Mouse (Mus musculus) large intestine, adult 2 months (tissue): ENCODE results near the gene Vps29. TPM values are rescaled to one million over a fixed set of nuclear protein-coding genes. Genes with fewer than 3 reads are reported as not detected.
A peak's percentile ranks its signal among the peaks of the same experiment; 100 is the strongest.

Experiments used
- DNase-seq: peaks from one replicate; pipeline ENCODE4 v3.0.0-alpha.2; 2012; ENCODE audit warnings: low read depth, low spot score
- WGBS: fragments of 180-500 bp; shearing (Covaris S2); methylation state at CpG from one replicate; pipeline ENCODE4 v1.1.7; 2018; 5-methylcytosine and 5-hydroxymethylcytosine counted together
- polyA plus RNA-seq: library from polyadenylated mRNA; depleted of rRNA; stranded (reverse); fragments of >200 nt; gene quantifications from 2 replicates; pipeline ENCODE4 v1.2.3, GENCODE M21; 2012; rRNA removed

Gene Vps29
- polyA plus RNA-seq, 1 experiment: 79.4 TPM

DNA sequence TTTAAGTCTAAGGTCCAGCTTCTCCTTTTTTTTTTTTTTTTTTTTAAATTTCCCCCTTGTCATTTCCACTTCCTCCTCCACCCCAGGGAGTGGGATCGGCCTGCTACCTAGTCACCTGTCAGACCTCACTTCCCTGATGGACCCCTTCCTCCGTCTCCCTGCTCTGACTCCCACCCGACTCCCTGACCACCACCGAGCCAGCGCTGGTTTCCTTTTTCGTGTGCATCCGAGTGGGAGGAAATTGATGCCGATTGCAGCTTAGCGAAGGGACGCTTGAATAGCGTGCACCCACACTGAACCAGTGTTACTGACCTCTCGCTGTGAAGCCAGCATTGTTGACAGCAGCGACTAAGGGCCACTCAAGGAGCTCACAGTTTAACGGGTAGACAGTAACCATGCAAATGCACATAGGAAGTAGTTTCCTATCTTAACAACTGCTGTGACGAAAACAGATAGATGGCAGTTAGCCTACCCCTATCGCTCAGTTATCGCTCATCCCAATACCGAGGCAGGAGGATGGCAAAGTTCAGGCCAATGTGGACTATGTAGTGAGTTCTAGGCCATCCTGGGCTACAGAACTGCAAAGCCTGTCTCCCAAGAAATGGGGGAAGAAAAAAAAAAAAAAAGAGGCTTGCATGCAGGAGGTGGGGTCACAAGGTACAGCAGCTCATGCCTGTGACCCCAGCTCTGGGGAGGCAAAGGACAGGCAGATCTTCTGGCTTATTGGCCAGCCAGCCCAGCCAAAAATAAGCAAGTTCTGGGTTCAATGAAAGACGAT lies 38.2 kb downstream of the Vps29 start:
- DNase-seq: no peak
- WGBS: 5% methylated on average over 19 of the region's 19 CpGs

- DNase-seq: peak; percentile 44
- 50% methylated on average over 2 of the region's 2 CpGs for WGBS
Observed at GRCm38 (mm10) chr5:122393887-122394286, 39.7 kb downstream of the Vps29 start.

DNA sequence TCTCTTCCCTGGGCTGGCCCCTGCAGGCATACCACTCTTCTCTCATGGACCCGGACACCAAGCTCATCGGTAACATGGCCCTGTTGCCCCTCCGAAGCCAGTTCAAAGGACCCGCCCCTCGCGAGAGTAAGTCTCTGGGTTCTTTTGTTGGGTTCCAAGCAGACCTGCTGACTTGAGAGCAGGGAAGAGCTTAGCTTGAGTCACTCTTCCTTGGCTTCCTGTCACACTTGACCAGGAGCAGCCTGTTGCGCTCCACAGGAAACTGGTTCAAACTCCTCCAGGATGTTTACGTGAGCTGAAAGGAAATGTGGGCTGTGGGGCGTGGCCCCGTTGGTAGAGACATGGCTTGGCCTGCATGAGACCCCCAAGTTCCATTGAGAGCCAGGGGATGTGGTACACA lies 42.6 kb downstream of the Vps29 start:
- DNase-seq: no peak
- WGBS: 68% methylated on average over 10 of the region's 10 CpGs

DNA sequence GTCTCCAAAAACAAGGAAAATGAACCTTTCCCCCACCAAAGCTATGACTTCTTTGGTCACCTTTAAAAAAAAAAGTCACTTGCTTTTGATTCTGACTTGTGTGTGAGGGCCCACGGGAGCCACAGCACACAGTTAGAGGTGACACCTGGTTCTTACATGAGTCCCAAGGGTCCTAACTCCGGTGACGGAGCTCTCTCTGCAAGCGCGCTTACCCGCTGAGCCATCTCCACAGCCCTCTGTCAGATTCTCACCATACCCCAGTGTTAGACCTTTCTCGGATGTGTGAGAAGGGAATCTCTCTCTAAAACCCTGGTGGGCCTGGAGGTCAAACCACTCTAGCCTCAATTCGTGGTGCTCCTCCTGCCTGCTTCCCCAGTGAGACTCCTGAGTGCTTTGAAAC lies 43.3 kb downstream of the Vps29 start:
- DNase-seq: no peak
- 88% methylated on average over 8 of the region's 8 CpGs for WGBS

DNA sequence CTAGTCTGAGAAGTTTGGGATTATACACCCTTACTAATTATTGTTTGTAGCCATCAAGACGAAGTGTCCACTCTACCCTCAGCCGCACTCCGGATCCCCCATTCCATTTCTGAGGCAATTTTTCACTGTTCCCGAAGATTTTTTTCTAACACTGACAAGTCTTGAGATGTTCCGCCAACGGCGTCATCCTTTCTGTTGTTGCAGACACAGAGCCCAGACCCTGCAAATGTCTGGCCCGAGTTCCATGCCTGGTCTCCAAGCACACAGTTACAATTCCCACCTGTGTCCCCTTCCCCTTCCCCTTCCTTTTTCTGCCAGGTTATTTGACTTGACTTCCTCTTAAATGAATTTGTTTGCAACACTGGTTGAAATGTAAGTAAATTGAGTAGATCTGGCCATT lies 45.7 kb downstream of the Vps29 start:
- DNase-seq: no peak
- WGBS: 84% methylated on average over 8 of the region's 8 CpGs

- DNase-seq: no peak
- WGBS: 60% methylated on average over 18 of the region's 18 CpGs
Observed at GRCm38 (mm10) chr5:122400628-122401302, 46.6 kb downstream of the Vps29 start.

DNA sequence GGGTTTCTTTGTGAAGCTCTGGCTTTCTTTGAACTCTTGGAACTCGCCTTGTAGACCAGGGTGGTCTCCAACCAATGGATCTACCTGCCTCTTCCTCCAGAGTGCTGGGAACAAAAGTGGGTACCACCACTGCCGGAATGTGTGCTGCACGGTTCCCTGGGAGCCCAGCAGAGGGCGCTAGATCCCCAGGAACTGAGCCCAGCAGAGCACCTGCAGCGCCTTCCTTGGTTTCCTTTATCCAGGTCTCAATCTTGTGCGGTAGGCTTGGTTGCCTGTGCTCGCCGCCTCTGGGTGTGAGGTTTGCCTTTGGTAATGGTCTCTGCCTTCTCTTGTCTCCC lies 47.1 kb downstream of the Vps29 start:
- no peak for DNase-seq
- WGBS: 21% methylated on average over 8 of the region's 8 CpGs

- no peak for DNase-seq
- 79% methylated on average over 13 of the region's 13 CpGs for WGBS
Observed at GRCm38 (mm10) chr5:122402160-122402559, 48.0 kb downstream of the Vps29 start.

GRCm38 (mm10) chr5:122402772-122403171 lies 48.6 kb downstream of the Vps29 start:
- WGBS: 81% methylated on average over 5 of the region's 5 CpGs
- no peak for DNase-seq

- 92% methylated on average over 12 of the region's 12 CpGs for WGBS
- no peak for DNase-seq
Observed at GRCm38 (mm10) chr5:122403362-122403761, 49.2 kb downstream of the Vps29 start.

GRCm38 (mm10) chr5:122405537-122405936 lies 51.4 kb downstream of the Vps29 start:
- no peak for DNase-seq
- WGBS: 94% methylated on average over 10 of the region's 10 CpGs

- WGBS: 89% methylated on average over 19 of the region's 19 CpGs
- DNase-seq: no peak
Observed at GRCm38 (mm10) chr5:122409692-122410645, 55.8 kb downstream of the Vps29 start.

GRCm38 (mm10) chr5:122411892-122412291 lies 57.7 kb downstream of the Vps29 start:
- WGBS: 74% methylated on average over 5 of the region's 5 CpGs
- no peak for DNase-seq

- DNase-seq: no peak
- WGBS: 39% methylated on average over 6 of the region's 6 CpGs
Observed at GRCm38 (mm10) chr5:122412826-122413225, 58.7 kb downstream of the Vps29 start.

GRCm38 (mm10) chr5:122414351-122414750 lies 60.2 kb downstream of the Vps29 start:
- DNase-seq: no peak
- 89% methylated on average over 5 of the region's 5 CpGs for WGBS

Other genes with a start within 250 kb of the Vps29 start
- not detected in 2 replicates for gene Ccdc63, start 213.5 kb upstream of the Vps29 start, polyA plus RNA-seq
- 90.7 and 102 TPM in 2 replicates for gene Ppp1cc, start 196.1 kb upstream of the Vps29 start, polyA plus RNA-seq
- 21.2 and 24.1 TPM in 2 replicates for gene Hvcn1, start 147.6 kb upstream of the Vps29 start, polyA plus RNA-seq
- gene Tctn1, start 89.9 kb upstream of the Vps29 start, polyA plus RNA-seq: 7.6 and 9.5 TPM in 2 replicates
- gene Pptc7, start 70.0 kb upstream of the Vps29 start, polyA plus RNA-seq: 21.8 and 31.7 TPM in 2 replicates
- 0.95 and 1.7 TPM in 2 replicates for gene Rad9b, start 136 bp upstream of the Vps29 start, polyA plus RNA-seq
- 17.8 and 28.1 TPM in 2 replicates for gene Gpn3, start 17.5 kb downstream of the Vps29 start, polyA plus RNA-seq
- 5.7 and 6.5 TPM in 2 replicates for gene Fam216a, start 18.0 kb downstream of the Vps29 start, polyA plus RNA-seq
- gene Arpc3, start 37.5 kb downstream of the Vps29 start, polyA plus RNA-seq: 289 and 295 TPM in 2 replicates
- 20.6 and 21.6 TPM in 2 replicates for gene Anapc7, start 67.3 kb downstream of the Vps29 start, polyA plus RNA-seq
- 78.0 and 98.8 TPM in 2 replicates for gene Atp2a2, start 147.9 kb downstream of the Vps29 start, polyA plus RNA-seq